Mouse (Mus musculus): ENCODE results near the gene Hdac4.

- TF ChIP-seq CTCF (IDR thresholded peaks at IDR 0.05; ENCODE audit: insufficient read depth, low read length), result no peak
- TF ChIP-seq POLR2A (IDR thresholded peaks at IDR 0.05; ENCODE audit: borderline replicate concordance, extremely low read depth, low read depth, low read length), result no peak
Observed at GRCm38 (mm10) chr1:91991597-91991996, 203.9 kb downstream of the Hdac4 start.
